Mouse (Mus musculus): ENCODE results near the gene Slc6a16.
A peak's percentile ranks its signal among the peaks of the same experiment; 100 is the strongest.

The Slc6a16 gene

GRCm38 (mm10) chr7:45240633-45241388, at the start of gene Slc6a16:
Gene Slc6a16 (plus strand): TSS chr7:45241085.
- no peak for DNase-seq

- no peak for DNase-seq
These were observed 49.7 kb upstream of the Slc6a16 start for GRCm38 (mm10) chr7:45191161-45191560.

GRCm38 (mm10) chr7:45191803-45192363, 49.0 kb upstream of the Slc6a16 start:
- DNase-seq, result no peak

- no peak for DNase-seq
These were observed 48.1 kb upstream of the Slc6a16 start for GRCm38 (mm10) chr7:45192585-45193310.

GRCm38 (mm10) chr7:45193406-45193805, 47.5 kb upstream of the Slc6a16 start:
- no peak for DNase-seq

- no peak for DNase-seq
These were observed 46.8 kb upstream of the Slc6a16 start for GRCm38 (mm10) chr7:45193871-45194785.

- DNase-seq, result no peak
These were observed 45.3 kb upstream of the Slc6a16 start for GRCm38 (mm10) chr7:45195341-45196175.

GRCm38 (mm10) chr7:45196176-45196535, 44.7 kb upstream of the Slc6a16 start:
- no peak for DNase-seq

GRCm38 (mm10) chr7:45196994-45197393, 43.9 kb upstream of the Slc6a16 start:
- no peak for DNase-seq

GRCm38 (mm10) chr7:45198435-45198834, 42.5 kb upstream of the Slc6a16 start:
- no peak for DNase-seq

GRCm38 (mm10) chr7:45198961-45199360, 41.9 kb upstream of the Slc6a16 start:
- DNase-seq, result no peak

GRCm38 (mm10) chr7:45202654-45203053, 38.2 kb upstream of the Slc6a16 start:
- DNase-seq, result no peak

GRCm38 (mm10) chr7:45204380-45205143, 36.3 kb upstream of the Slc6a16 start, which contains the start of gene Ccdc155:
Gene Ccdc155 (minus strand): TSS chr7:45204892.
- peak; percentile 96 for DNase-seq

- no peak for DNase-seq
These were observed 32.6 kb upstream of the Slc6a16 start for GRCm38 (mm10) chr7:45208260-45208659.

- DNase-seq, result no peak
These were observed 29.8 kb upstream of the Slc6a16 start for GRCm38 (mm10) chr7:45211070-45211469.

- DNase-seq, result no peak
These were observed 29.0 kb upstream of the Slc6a16 start, which contains the start of gene Dkkl1 for GRCm38 (mm10) chr7:45211851-45212251. Gene Dkkl1 (minus strand): TSS chr7:45212147.

GRCm38 (mm10) chr7:45212356-45212755, 28.5 kb upstream of the Slc6a16 start:
- no peak for DNase-seq

- DNase-seq, result no peak
These were observed 27.2 kb upstream of the Slc6a16 start for GRCm38 (mm10) chr7:45213708-45214107.

- DNase-seq, result no peak
These were observed 25.0 kb upstream of the Slc6a16 start, which contains the start of gene Tead2 for GRCm38 (mm10) chr7:45215673-45216441. Gene Tead2 (plus strand): TSS chr7:45215753.
